ENCODE assay signal across 8 mouse cellular contexts in the genomic region with DNA sequence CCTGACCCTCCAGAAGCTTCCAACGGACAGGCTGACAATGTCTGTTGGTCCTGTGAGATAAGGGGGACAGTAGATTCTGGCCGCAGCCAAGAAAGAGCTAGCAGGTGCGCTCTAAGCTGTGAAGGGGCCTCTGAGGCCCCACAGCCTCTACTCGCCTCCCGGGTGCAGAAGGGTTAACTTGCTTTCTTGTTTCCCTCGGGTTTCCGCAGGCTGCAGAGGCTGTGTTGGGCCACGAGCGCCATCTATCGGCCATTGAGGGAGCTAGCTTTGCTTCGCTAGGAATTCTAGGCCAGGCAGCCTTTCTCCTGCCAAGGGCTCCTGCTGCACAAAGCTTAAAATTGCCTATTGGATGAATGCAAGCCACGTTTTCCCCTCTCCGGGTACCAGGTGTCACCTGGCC. TPM values are rescaled to one million over a fixed set of nuclear protein-coding genes. Genes with fewer than 3 reads are reported as not detected.
A peak's percentile ranks its signal among the peaks of the same experiment; 100 is the strongest.
DNase-seq lines count a peak whose midpoint lies in the region; ATAC-seq and TF ChIP-seq lines count a peak whose summit lies in the region.

No protein-coding gene starts in this region.

- no peaks in the 10 kb centered on the region for H3K9me3 ChIP-seq in forebrain, postnatal 0 days (ENCODE audit: low read length)
- no peaks in the 10 kb centered on the region for H3K9me3 ChIP-seq in lung, postnatal 0 days (ENCODE audit: low read length)

- ATAC-seq in forebrain, postnatal 0 days: peak; percentile 62
- ATAC-seq in lung, postnatal 0 days: peak; percentile 40

- peaks cover 36% of the 10 kb centered on the region for H3K27me3 ChIP-seq in forebrain, postnatal 0 days (ENCODE audit: insufficient read depth, low read length)
- peaks cover 30% of the 10 kb centered on the region for H3K27me3 ChIP-seq in lung, postnatal 0 days (replicated peaks; ENCODE audit: insufficient read depth, low read length)

- no peak overlapping the region for H3K4me2 ChIP-seq in forebrain, postnatal 0 days (ENCODE audit: low read depth)
- no peak overlapping the region for H3K4me2 ChIP-seq in lung, postnatal 0 days (replicated peaks; ENCODE audit: low read depth, low read length)

- DNase-seq in ES-CJ7 (ENCODE audit: low read depth, low spot score): peak; percentile 92
- peak; percentile 88 for DNase-seq in cerebellum, adult 11-12 months
- peak; percentile 97 for DNase-seq in forebrain, postnatal 0 days
- peak; percentile 94 for DNase-seq in heart, postnatal 4 days
- DNase-seq in layer of hippocampus, adult 9-10 months (ENCODE audit: low spot score): peak; percentile 84
- DNase-seq in lung, postnatal 0 days (ENCODE audit: low spot score): peak; percentile 90
- DNase-seq in ovary, postnatal 10 days (ENCODE audit: low spot score): peak; percentile 85
- peak; percentile 89 for DNase-seq in thymus, postnatal 0 days (ENCODE audit: low spot score)

- peaks cover 10% of the 10 kb centered on the region for H3K4me1 ChIP-seq in forebrain, postnatal 0 days (ENCODE audit: insufficient read depth)
- peaks cover 12% of the 10 kb centered on the region for H3K4me1 ChIP-seq in lung, postnatal 0 days (ENCODE audit: insufficient read depth, low read depth, low read length)

- H3K9ac ChIP-seq in forebrain, postnatal 0 days: no peak overlapping the region
- H3K9ac ChIP-seq in lung, postnatal 0 days (replicated peaks; ENCODE audit: low read depth): no peak overlapping the region

- 1% methylated on average over 13 of the region's 13 CpGs for whole genome bisulfite sequencing in forebrain, postnatal 0 days
- 1% methylated on average over 13 of the region's 13 CpGs for WGBS in lung, postnatal 0 days

- H3K36me3 ChIP-seq in forebrain, postnatal 0 days (ENCODE audit: insufficient read depth): no peaks in the 10 kb centered on the region
- H3K36me3 ChIP-seq in lung, postnatal 0 days (ENCODE audit: insufficient read depth, low read length): no peaks in the 10 kb centered on the region

- peak; percentile 97 for TF ChIP-seq CTCF in forebrain, postnatal 0 days (IDR thresholded peaks at IDR 0.05; ENCODE audit: low read depth)
- peak; percentile 96 for TF ChIP-seq CTCF in lung, postnatal 0 days (IDR thresholded peaks at IDR 0.05)

- H3K4me3 ChIP-seq in forebrain, postnatal 0 days (ENCODE audit: low read depth, low read length): no peak overlapping the region
- no peak overlapping the region for H3K4me3 ChIP-seq in lung, postnatal 0 days (ENCODE audit: low read depth, low read length)

- no peak for TF ChIP-seq EP300 in lung, postnatal 0 days (IDR thresholded peaks at IDR 0.05)

- H3K27ac ChIP-seq in forebrain, postnatal 0 days (ENCODE audit: low read depth, low read length): no peak overlapping the region
- H3K27ac ChIP-seq in lung, postnatal 0 days (ENCODE audit: low read length): no peak overlapping the region

RNA-seq across cellular contexts. Expression of a gene that starts 1.5 kb away (rescaled TPM):
- total RNA-seq in forebrain, postnatal 0 days (2014; rRNA removed): 34.0 and 34.4 TPM in 2 replicates
- polyA plus RNA-seq in forebrain, postnatal 0 days (2015; fragmentation: Nextera tagmentation; extraction: Ambion mirVana): 14.6 and 18.5 TPM in 2 replicates
- total RNA-seq in heart, postnatal 4 days (2021): 10 to 100 TPM; 12.7 to 14.1 TPM
- polyA plus RNA-seq in lung, postnatal 0 days (2015; fragmentation: Nextera tagmentation; extraction: Ambion mirVana): 10.5 and 12.2 TPM in 2 replicates
- polyA plus RNA-seq in thymus, postnatal 0 days (2015; fragmentation: Nextera tagmentation; extraction: Ambion mirVana): 7.5 and 8.9 TPM in 2 replicates
